Mouse (Mus musculus) liver, embryonic 14.5 days (tissue): ENCODE data around the gene Tnpo2. TPM values are rescaled to one million over a fixed set of nuclear protein-coding genes. Genes with fewer than 3 reads are reported as not detected.
A peak's percentile ranks its signal among the peaks of the same experiment; 100 is the strongest.

ENCODE experiments used
- ATAC-seq: fragments of 200-750 bp; cut with Nextera tagmentation; 2 replicates; pipeline ENCODE4 v1.8.0; 2017; ENCODE audit warnings: moderate number of reproducible peaks, mild to moderate bottlenecking, moderate library complexity; ENCODE audit not compliant: insufficient read depth
- DNase-seq, 3 experiments: peaks; one replicate each; pipeline ENCODE4 v3.0.0-alpha.2; 2012 to 2013; ENCODE audit warnings: low read depth in 3 of 3, low spot score in 3 of 3
- H3K27ac ChIP-seq: fragments of 300-500 bp; sonication (generic); 2 replicates; pipeline ENCODE4 v1.5.1; 2014; ENCODE audit warnings: moderate library complexity, mild to moderate bottlenecking, control low read depth, inconsistent platforms
- H3K27me3 ChIP-seq: fragments of 300-500 bp; sonication (generic); 2 replicates; pipeline ENCODE4 v1.6.1; 2014; ENCODE audit warnings: mild to moderate bottlenecking, low read length, moderate library complexity; ENCODE audit not compliant: control insufficient read depth, insufficient read depth
- H3K36me3 ChIP-seq: fragments of 300-500 bp; sonication (generic); replicated peaks from 2 replicates; pipeline ENCODE4 v1.6.1; 2014; ENCODE audit warnings: low read depth; ENCODE audit not compliant: control insufficient read depth, insufficient read depth
- H3K4me1 ChIP-seq, 2 experiments: fragments of 200-500 bp in 1 of 2; fragments of 300-500 bp in 1 of 2; sonication (generic) in 1 of 2; replicated peaks; 2 replicates each; pipeline ENCODE4 v1.6.1; 2012 to 2014; ENCODE audit warnings: antibody characterized with exemption in 1 of 2, inconsistent platforms in 1 of 2, low read length in 1 of 2; ENCODE audit not compliant: control insufficient read depth in 2 of 2, insufficient read depth in 2 of 2
- H3K4me2 ChIP-seq: fragments of 300-500 bp; sonication (generic); 2 replicates; pipeline ENCODE4 v1.6.1; 2014; ENCODE audit warnings: low read depth, mild to moderate bottlenecking, control low read depth, moderate library complexity
- H3K4me3 ChIP-seq, 2 experiments: fragments of 200-500 bp in 1 of 2; fragments of 300-500 bp in 1 of 2; sonication (generic) in 1 of 2; 2 replicates each; pipeline ENCODE4 v1.5.1; 2012 to 2014; ENCODE audit warnings: low read depth in 2 of 2, low read length in 2 of 2, mild to moderate bottlenecking in 2 of 2, control low read depth in 1 of 2, inconsistent platforms in 1 of 2, moderate library complexity in 1 of 2; ENCODE audit not compliant: insufficient read depth in 1 of 2
- H3K9ac ChIP-seq: fragments of 300-500 bp; sonication (generic); replicated peaks from 2 replicates; pipeline ENCODE4 v1.6.1; 2014; ENCODE audit warnings: mild to moderate bottlenecking, control low read depth, moderate library complexity
- H3K9me3 ChIP-seq: fragments of 300-500 bp; sonication (generic); 2 replicates; pipeline ENCODE4 v1.6.1; 2016; ENCODE audit warnings: low read length, mixed read lengths; ENCODE audit not compliant: control insufficient read depth
- CTCF ChIP-seq: IDR thresholded peaks from 2 replicates; pipeline ENCODE4 v1.5.1; 2016; ENCODE audit warnings: antibody characterized with exemption, low read depth, control low read depth
- EP300 ChIP-seq: IDR thresholded peaks from 2 replicates; pipeline ENCODE4 v1.6.1; 2016; ENCODE audit warnings: antibody characterized with exemption, low read depth
- WGBS: fragments of 180-500 bp; shearing (Covaris S2); extraction: QIAGEN DNeasy Blood & Tissue Kit; methylation state at CpG from one replicate; pipeline ENCODE4 v1.1.7; 2014; ENCODE audit not compliant: insufficient replicate concordance; 5-methylcytosine and 5-hydroxymethylcytosine counted together
- polyA plus RNA-seq, 2 experiments: library from polyadenylated mRNA; depleted of rRNA in 1 of 2; stranded (reverse) in 1 of 2; unstranded in 1 of 2; fragments of >200 nt; fragmentation: Nextera tagmentation in 1 of 2; extraction: Ambion mirVana in 1 of 2; gene quantifications; 2 replicates each; pipeline versions ENCODE4 v1.2.1 to v1.2.3; 2012 to 2014

Gene Tnpo2
- polyA plus RNA-seq, 2 experiments: 9.9 to 25.2 TPM

- H3K9ac ChIP-seq: peak within 1 kb of the TSS; percentile 55
- H3K27ac ChIP-seq: no peak within 1 kb of the TSS
- H3K36me3 ChIP-seq: peaks cover 12% of the 10 kb centered on the region
- under 1% methylated on average over 52 of the region's 53 CpGs for WGBS
- H3K4me2 ChIP-seq: peak within 1 kb of the TSS; percentile 93
- DNase-seq (peak; percentile 84 to 86 (median 85)), ATAC-seq (peak; percentile 81)
- no peak for TF ChIP-seq CTCF
- TF ChIP-seq EP300: no peak
- peak within 1 kb of the TSS; percentile 83 to 93 for H3K4me3 ChIP-seq
- H3K9me3 ChIP-seq: no peaks in the 10 kb centered on the region
- H3K4me1 ChIP-seq: no peaks in the 10 kb centered on the region; a peak in 1 of 4 replicates
- no peaks in the 10 kb centered on the region for H3K27me3 ChIP-seq
Measured at GRCm38 (mm10) chr8:85059879-85060616, 23.3 kb downstream of the Tnpo2 start, which contains the start of gene Fbxw9. Gene Fbxw9 (plus strand): TSS chr8:85060055.

- DNase-seq (no peak), ATAC-seq (no peak)
- H3K9me3 ChIP-seq: no peaks in the 10 kb centered on the region
- no peak overlapping the region for H3K4me2 ChIP-seq
- H3K27ac ChIP-seq: no peak overlapping the region
- no peaks in the 10 kb centered on the region for H3K27me3 ChIP-seq
- 76% methylated on average over 4 of the region's 4 CpGs for WGBS
- no peak for TF ChIP-seq CTCF
- no peak for TF ChIP-seq EP300
- H3K9ac ChIP-seq: no peak overlapping the region
- H3K36me3 ChIP-seq: no peaks in the 10 kb centered on the region
- H3K4me1 ChIP-seq: no peaks in the 10 kb centered on the region; a peak in 1 of 4 replicates
- H3K4me3 ChIP-seq: no peak overlapping the region
Measured at GRCm38 (mm10) chr8:85062603-85063002, 25.9 kb downstream of the Tnpo2 start.

GRCm38 (mm10) chr8:85065213-85065612 is 28.5 kb downstream of the Tnpo2 start:
- no peaks in the 10 kb centered on the region for H3K27me3 ChIP-seq
- H3K4me2 ChIP-seq: no peak overlapping the region
- no peaks in the 10 kb centered on the region; a peak in 1 of 4 replicates for H3K4me1 ChIP-seq
- no peaks in the 10 kb centered on the region for H3K9me3 ChIP-seq
- TF ChIP-seq EP300 (no peak), CTCF (no peak)
- no peak overlapping the region for H3K4me3 ChIP-seq
- 46% methylated on average over 2 of the region's 2 CpGs for WGBS
- no peaks in the 10 kb centered on the region for H3K36me3 ChIP-seq
- H3K9ac ChIP-seq: no peak overlapping the region
- H3K27ac ChIP-seq: no peak overlapping the region
- DNase-seq (no peak), ATAC-seq (peak; percentile 32; the same call in 1 of the 2 replicates)

- TF ChIP-seq EP300 (no peak), CTCF (no peak)
- WGBS: 81% methylated on average over 2 of the region's 2 CpGs
- Histone ChIP-seq H3K4me2 (no peak overlapping the region), H3K4me3 (no peak overlapping the region), H3K9me3 (no peaks in the 10 kb centered on the region), H3K27me3 (no peaks in the 10 kb centered on the region), H3K4me1 (peaks cover 7 to 11% of the 10 kb centered on the region in 2 experiments), H3K9ac (no peak overlapping the region), H3K27ac (no peak overlapping the region), H3K36me3 (no peaks in the 10 kb centered on the region)
- no peak for ATAC-seq
- DNase-seq: no peak
Measured at GRCm38 (mm10) chr8:85067155-85067554, 30.4 kb downstream of the Tnpo2 start.

GRCm38 (mm10) chr8:85067982-85068381 is 31.3 kb downstream of the Tnpo2 start, which contains the start of gene Gm5741:
Gene Gm5741 (minus strand): TSS chr8:85067982.
- Histone ChIP-seq H3K27me3 (no peaks in the 10 kb centered on the region), H3K9ac (no peak within 1 kb of the TSS), H3K27ac (no peak within 1 kb of the TSS), H3K4me2 (no peak within 1 kb of the TSS), H3K4me1 (peaks cover 13 to 17% of the 10 kb centered on the region in 2 experiments), H3K4me3 (no peak within 1 kb of the TSS), H3K9me3 (no peaks in the 10 kb centered on the region), H3K36me3 (no peaks in the 10 kb centered on the region)
- ATAC-seq (no peak), DNase-seq (no peak)
- TF ChIP-seq EP300: no peak
- no peak for TF ChIP-seq CTCF
